Mouse (Mus musculus): Measurements from ENCODE around the gene Trim71. TPM values are rescaled to one million over a fixed set of nuclear protein-coding genes. Genes with fewer than 3 reads are reported as not detected.
"Not testable (repeated sequence)": the region's sequence is repeated elsewhere in the genome, so short reads cannot be mapped to it uniquely, and the experiment has no call there.

Trim71 gene
- polyA plus RNA-seq, 1 experiment from 2014 or later = 3.7 TPM

GRCm38 (mm10) chr9:114525891-114526290, 38.3 kb downstream of the Trim71 start:
- DNase-seq (ENCODE audit: low spot score) (no peak), ATAC-seq (ENCODE audit: insufficient number of reproducible peaks, low FRiP score, low TSS enrichment, low read depth) (no peak)
- H3K27ac ChIP-seq (replicated peaks; ENCODE audit: low read depth, low read length) = peak overlapping the region; percentile 5; the same call in 1 of the 2 replicates
- H3K4me2 ChIP-seq (ENCODE audit: low read depth, severe bottlenecking) = peak overlapping the region; percentile 23; the same call in 1 of the 2 replicates
- 11% methylated on average over 8 of the region's 8 CpGs for WGBS
- H3K9ac ChIP-seq (ENCODE audit: low read length) = peak overlapping the region; percentile 30; the same call in 1 of the 2 replicates
- no peaks in the 10 kb centered on the region for H3K9me3 ChIP-seq (ENCODE audit: control insufficient read depth, low read length)
- no peak overlapping the region for H3K4me3 ChIP-seq (ENCODE audit: low read depth, low read length)
- no peaks in the 10 kb centered on the region for H3K27me3 ChIP-seq (ENCODE audit: control insufficient read depth, insufficient read depth, low read length)
- no peaks in the 10 kb centered on the region; the same call in 1 of the 2 replicates for H3K36me3 ChIP-seq (ENCODE audit: control insufficient read depth, insufficient read depth, low read length)
- H3K4me1 ChIP-seq (ENCODE audit: control insufficient read depth, insufficient read depth, low read length) = peaks cover 25% of the 10 kb centered on the region

- ATAC-seq (ENCODE audit: insufficient number of reproducible peaks, low FRiP score, low TSS enrichment, low read depth) = no peak
- Histone ChIP-seq H3K36me3 (ENCODE audit: control insufficient read depth, insufficient read depth, low read length) (no peaks in the 10 kb centered on the region; the same call in 1 of the 2 replicates), H3K4me2 (ENCODE audit: low read depth, severe bottlenecking) (no peak overlapping the region), H3K9me3 (ENCODE audit: control insufficient read depth, low read length) (no peaks in the 10 kb centered on the region), H3K9ac (ENCODE audit: low read length) (no peak overlapping the region), H3K4me1 (ENCODE audit: control insufficient read depth, insufficient read depth, low read length) (peaks cover 22% of the 10 kb centered on the region), H3K27me3 (ENCODE audit: control insufficient read depth, insufficient read depth, low read length) (no peaks in the 10 kb centered on the region), H3K4me3 (ENCODE audit: low read depth, low read length) (no peak overlapping the region), H3K27ac (replicated peaks; ENCODE audit: low read depth, low read length) (no peak overlapping the region)
- no peak for DNase-seq (ENCODE audit: low spot score)
- 87% methylated on average over 14 of the region's 15 CpGs for WGBS
These were observed 39.0 kb downstream of the Trim71 start for GRCm38 (mm10) chr9:114525073-114525633.

DNA sequence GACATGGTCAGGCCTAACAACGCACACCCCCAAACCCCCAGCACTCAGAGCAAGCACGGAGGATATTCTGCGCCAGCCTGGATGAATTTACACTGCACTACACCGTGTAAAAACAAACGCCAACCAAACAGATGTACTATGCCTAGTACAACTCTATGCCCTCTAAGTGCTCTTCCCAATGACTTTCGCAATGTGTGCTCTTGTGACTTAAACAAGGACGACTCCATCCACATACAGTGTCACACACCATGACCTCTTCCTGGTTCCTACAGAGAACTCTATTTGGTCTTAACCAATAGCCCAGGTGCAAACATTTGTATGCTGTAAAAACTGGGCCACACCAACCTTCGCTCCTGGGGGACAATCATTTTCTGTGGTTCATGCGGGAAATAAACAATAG, 41.7 kb downstream of the Trim71 start:
- Histone ChIP-seq H3K9me3 (ENCODE audit: control insufficient read depth, low read length) (no peaks in the 10 kb centered on the region), H3K36me3 (ENCODE audit: control insufficient read depth, insufficient read depth, low read length) (no peaks in the 10 kb centered on the region; the same call in 1 of the 2 replicates), H3K27ac (replicated peaks; ENCODE audit: low read depth, low read length) (no peak overlapping the region), H3K9ac (ENCODE audit: low read length) (no peak overlapping the region), H3K4me1 (ENCODE audit: control insufficient read depth, insufficient read depth, low read length) (peaks cover 16% of the 10 kb centered on the region), H3K4me2 (ENCODE audit: low read depth, severe bottlenecking) (no peak overlapping the region), H3K27me3 (ENCODE audit: control insufficient read depth, insufficient read depth, low read length) (no peaks in the 10 kb centered on the region), H3K4me3 (ENCODE audit: low read depth, low read length) (no peak overlapping the region)
- ATAC-seq (ENCODE audit: insufficient number of reproducible peaks, low FRiP score, low TSS enrichment, low read depth) (no peak), DNase-seq (ENCODE audit: low spot score) (no peak)
- 97% methylated on average over 9 of the region's 9 CpGs for WGBS

- no peak overlapping the region for H3K27ac ChIP-seq (replicated peaks; ENCODE audit: low read depth, low read length)
- H3K9ac ChIP-seq (ENCODE audit: low read length) = no peak overlapping the region
- no peaks in the 10 kb centered on the region for H3K27me3 ChIP-seq (ENCODE audit: control insufficient read depth, insufficient read depth, low read length)
- ATAC-seq (ENCODE audit: insufficient number of reproducible peaks, low FRiP score, low TSS enrichment, low read depth) = no peak
- H3K4me3 ChIP-seq (ENCODE audit: low read depth, low read length) = no peak overlapping the region
- H3K9me3 ChIP-seq (ENCODE audit: control insufficient read depth, low read length) = no peaks in the 10 kb centered on the region
- WGBS = 51% methylated on average over 5 of the region's 5 CpGs
- no peaks in the 10 kb centered on the region; the same call in 1 of the 2 replicates for H3K36me3 ChIP-seq (ENCODE audit: control insufficient read depth, insufficient read depth, low read length)
- DNase-seq (ENCODE audit: low spot score) = no peak
- peaks cover 15% of the 10 kb centered on the region for H3K4me1 ChIP-seq (ENCODE audit: control insufficient read depth, insufficient read depth, low read length)
- H3K4me2 ChIP-seq (ENCODE audit: low read depth, severe bottlenecking) = no peak overlapping the region
These were observed 42.1 kb downstream of the Trim71 start for GRCm38 (mm10) chr9:114522041-114522440.

DNA sequence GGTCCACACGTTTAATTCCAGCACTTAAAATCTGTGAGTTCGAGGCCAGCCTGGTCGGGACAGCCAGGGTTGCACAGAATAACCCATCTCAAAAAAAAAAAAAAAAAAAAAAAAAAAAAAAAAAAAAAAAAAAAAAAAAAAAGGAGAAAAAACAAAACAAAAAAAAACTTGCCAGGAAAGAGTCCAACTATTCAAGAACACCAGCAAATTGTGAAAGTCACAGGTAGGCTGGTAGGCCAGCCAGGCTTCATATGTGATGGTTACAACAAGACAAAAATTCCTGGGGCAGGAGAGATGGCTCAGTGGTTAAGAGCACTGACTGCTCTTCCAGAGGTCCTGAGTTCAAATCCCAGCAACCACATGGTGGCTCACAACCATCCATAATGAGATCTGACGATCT, 43.6 kb downstream of the Trim71 start:
- 80% methylated on average over 4 of the region's 4 CpGs for WGBS
- ATAC-seq (ENCODE audit: insufficient number of reproducible peaks, low FRiP score, low TSS enrichment, low read depth); H3K4me1 ChIP-seq (ENCODE audit: control insufficient read depth, insufficient read depth, low read length); H3K27ac ChIP-seq (replicated peaks; ENCODE audit: low read depth, low read length); H3K4me3 ChIP-seq (ENCODE audit: low read depth, low read length); H3K9me3 ChIP-seq (ENCODE audit: control insufficient read depth, low read length); H3K4me2 ChIP-seq (ENCODE audit: low read depth, severe bottlenecking); H3K9ac ChIP-seq (ENCODE audit: low read length); H3K27me3 ChIP-seq (ENCODE audit: control insufficient read depth, insufficient read depth, low read length); H3K36me3 ChIP-seq (ENCODE audit: control insufficient read depth, insufficient read depth, low read length); DNase-seq (ENCODE audit: low spot score): not testable (repeated sequence)

- H3K4me2 ChIP-seq (ENCODE audit: low read depth, severe bottlenecking) = no peak overlapping the region
- no peak for DNase-seq (ENCODE audit: low spot score)
- H3K27ac ChIP-seq (replicated peaks; ENCODE audit: low read depth, low read length) = no peak overlapping the region
- no peaks in the 10 kb centered on the region for H3K4me1 ChIP-seq (ENCODE audit: control insufficient read depth, insufficient read depth, low read length)
- no peak overlapping the region for H3K9ac ChIP-seq (ENCODE audit: low read length)
- H3K4me3 ChIP-seq (ENCODE audit: low read depth, low read length) = no peak overlapping the region
- H3K9me3 ChIP-seq (ENCODE audit: control insufficient read depth, low read length) = peaks cover 2% of the 10 kb centered on the region; the same call in 1 of the 2 replicates
- peaks cover 9% of the 10 kb centered on the region for H3K36me3 ChIP-seq (ENCODE audit: control insufficient read depth, insufficient read depth, low read length)
- WGBS = 60% methylated on average over 9 of the region's 9 CpGs
- no peaks in the 10 kb centered on the region for H3K27me3 ChIP-seq (ENCODE audit: control insufficient read depth, insufficient read depth, low read length)
- no peak for ATAC-seq (ENCODE audit: insufficient number of reproducible peaks, low FRiP score, low TSS enrichment, low read depth)
These were observed 45.2 kb downstream of the Trim71 start for GRCm38 (mm10) chr9:114518812-114519477.

GRCm38 (mm10) chr9:114517924-114518497, 46.2 kb downstream of the Trim71 start:
- Histone ChIP-seq H3K4me2 (ENCODE audit: low read depth, severe bottlenecking) (no peak overlapping the region), H3K27ac (replicated peaks; ENCODE audit: low read depth, low read length) (no peak overlapping the region), H3K36me3 (ENCODE audit: control insufficient read depth, insufficient read depth, low read length) (peaks cover 19% of the 10 kb centered on the region), H3K9ac (ENCODE audit: low read length) (no peak overlapping the region), H3K4me3 (ENCODE audit: low read depth, low read length) (no peak overlapping the region), H3K27me3 (ENCODE audit: control insufficient read depth, insufficient read depth, low read length) (no peaks in the 10 kb centered on the region), H3K4me1 (ENCODE audit: control insufficient read depth, insufficient read depth, low read length) (no peaks in the 10 kb centered on the region), H3K9me3 (ENCODE audit: control insufficient read depth, low read length) (peaks cover 11% of the 10 kb centered on the region)
- no peak for DNase-seq (ENCODE audit: low spot score)
- WGBS = 86% methylated on average over 13 of the region's 13 CpGs
- ATAC-seq (ENCODE audit: insufficient number of reproducible peaks, low FRiP score, low TSS enrichment, low read depth) = no peak

DNA sequence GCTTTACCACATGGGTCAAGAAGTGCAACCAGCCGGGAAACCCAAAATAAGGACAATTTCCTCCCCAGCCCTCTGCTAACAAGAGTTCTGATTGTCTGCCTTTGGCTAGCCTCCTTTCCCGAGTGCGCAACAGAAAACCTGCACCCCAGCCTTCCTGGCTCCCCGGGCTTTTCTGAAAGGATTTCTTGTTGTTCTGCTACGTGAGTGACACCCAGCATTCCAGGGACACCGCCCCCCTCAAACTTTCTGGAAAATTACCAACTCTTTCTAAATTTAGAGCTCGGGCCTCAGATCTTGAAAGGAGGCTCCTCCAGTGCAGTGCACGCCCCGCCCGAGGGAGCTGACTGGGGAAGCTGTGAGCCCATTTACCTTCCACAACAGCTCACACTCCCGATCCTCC, 48.8 kb downstream of the Trim71 start, which contains the start of gene C130032M10Rik:
Gene C130032M10Rik (plus strand): TSS at position 334 of the 400 bp plus-strand sequence.
- Histone ChIP-seq H3K27ac (replicated peaks; ENCODE audit: low read depth, low read length) (no peak within 1 kb of the TSS), H3K9me3 (ENCODE audit: control insufficient read depth, low read length) (peaks cover 17% of the 10 kb centered on the region), H3K27me3 (ENCODE audit: control insufficient read depth, insufficient read depth, low read length) (no peaks in the 10 kb centered on the region), H3K36me3 (ENCODE audit: control insufficient read depth, insufficient read depth, low read length) (peaks cover 32% of the 10 kb centered on the region), H3K4me2 (ENCODE audit: low read depth, severe bottlenecking) (no peak within 1 kb of the TSS), H3K4me3 (ENCODE audit: low read depth, low read length) (no peak within 1 kb of the TSS), H3K9ac (ENCODE audit: low read length) (no peak within 1 kb of the TSS), H3K4me1 (ENCODE audit: control insufficient read depth, insufficient read depth, low read length) (no peaks in the 10 kb centered on the region)
- DNase-seq (ENCODE audit: low spot score) = no peak
- ATAC-seq (ENCODE audit: insufficient number of reproducible peaks, low FRiP score, low TSS enrichment, low read depth) = no peak
- WGBS = 90% methylated on average over 11 of the region's 11 CpGs
